Mouse (Mus musculus) forebrain, postnatal 0 days (tissue): ENCODE results near the gene Colq. TPM values are rescaled to one million over a fixed set of nuclear protein-coding genes. Genes with fewer than 3 reads are reported as not detected.
A peak's percentile ranks its signal among the peaks of the same experiment; 100 is the strongest.
"Not testable (repeated sequence)": the region's sequence is repeated elsewhere in the genome, so short reads cannot be mapped to it uniquely, and the experiment has no call there.

ENCODE experiments used
- ATAC-seq: fragments of 200-750 bp; cut with Nextera tagmentation; 2 replicates; pipeline ENCODE4 v1.8.0; 2017; ENCODE audit warnings: mild to moderate bottlenecking, moderate library complexity
- DNase-seq: peaks from one replicate; pipeline ENCODE4 v3.0.0-alpha.2; 2015
- H3K27ac ChIP-seq: fragments of 300-500 bp; sonication (generic); 2 replicates; pipeline ENCODE4 v1.5.1; 2014; ENCODE audit warnings: low read depth, mild to moderate bottlenecking, antibody characterized with exemption, low read length, moderate library complexity, mixed read lengths
- H3K27me3 ChIP-seq: fragments of 300-500 bp; sonication (generic); 2 replicates; pipeline ENCODE4 v1.6.1; 2014; ENCODE audit warnings: mild to moderate bottlenecking, low read length, mixed read lengths; ENCODE audit not compliant: insufficient read depth
- H3K36me3 ChIP-seq: fragments of 300-500 bp; sonication (generic); 2 replicates; pipeline ENCODE4 v1.6.1; 2014; ENCODE audit warnings: mild to moderate bottlenecking, moderate library complexity; ENCODE audit not compliant: insufficient read depth
- H3K4me1 ChIP-seq: fragments of 300-500 bp; sonication (generic); 2 replicates; pipeline ENCODE4 v1.6.1; 2014; ENCODE audit warnings: antibody characterized with exemption; ENCODE audit not compliant: insufficient read depth
- H3K4me2 ChIP-seq: fragments of 300-500 bp; sonication (generic); 2 replicates; pipeline ENCODE4 v1.6.1; 2014; ENCODE audit warnings: low read depth, mild to moderate bottlenecking, moderate library complexity
- H3K4me3 ChIP-seq: fragments of 300-500 bp; sonication (generic); 2 replicates; pipeline ENCODE4 v1.5.1; 2014; ENCODE audit warnings: low read depth, low read length, mixed read lengths
- H3K9ac ChIP-seq: fragments of 300-500 bp; sonication (generic); 2 replicates; pipeline ENCODE4 v1.6.1; 2014; ENCODE audit warnings: mild to moderate bottlenecking
- H3K9me3 ChIP-seq: fragments of 300-500 bp; sonication (generic); 2 replicates; pipeline ENCODE4 v1.6.1; 2016; ENCODE audit warnings: low read length
- CTCF ChIP-seq: sonication (generic); IDR thresholded peaks from 2 replicates; pipeline ENCODE4 v1.5.1; 2016; ENCODE audit warnings: antibody characterized with exemption, control low read depth, low read depth
- WGBS: fragments of 180-500 bp; shearing (Covaris S2); extraction: QIAGEN DNeasy Blood & Tissue Kit; methylation state at CpG from one replicate; pipeline ENCODE4 v1.1.7; 2014; 5-methylcytosine and 5-hydroxymethylcytosine counted together
- polyA plus RNA-seq: library from polyadenylated mRNA; unstranded; fragments of >200 nt; fragmentation: Nextera tagmentation; extraction: Ambion mirVana; gene quantifications from 2 replicates; pipeline ENCODE4 v1.2.1, GENCODE M21; 2015
- total RNA-seq: library from RNA; depleted of rRNA; stranded (reverse); fragments of >200 nt; gene quantifications from 2 replicates; pipeline ENCODE4 v1.2.3, GENCODE M21; 2014

The Colq gene
- total and polyA plus RNA-seq, 2 experiments from 2014 or later, result 0.13 to 0.43 TPM

- no peak for TF ChIP-seq CTCF
- H3K36me3 ChIP-seq, result no peaks in the 10 kb centered on the region
- no peaks in the 10 kb centered on the region for H3K27me3 ChIP-seq
- 85% methylated on average over 5 of the region's 5 CpGs for WGBS
- no peaks in the 10 kb centered on the region for H3K4me1 ChIP-seq
- H3K4me3 ChIP-seq, result no peak overlapping the region
- no peak overlapping the region for H3K9ac ChIP-seq
- no peaks in the 10 kb centered on the region for H3K9me3 ChIP-seq
- DNase-seq, result no peak
- H3K27ac ChIP-seq, result no peak overlapping the region
- no peak overlapping the region for H3K4me2 ChIP-seq
- no peak for ATAC-seq
Observed at GRCm38 (mm10) chr14:31613671-31614070, 22.5 kb upstream of the Colq start.

- no peaks in the 10 kb centered on the region for H3K9me3 ChIP-seq
- H3K36me3 ChIP-seq, result no peaks in the 10 kb centered on the region
- no peak overlapping the region for H3K4me3 ChIP-seq
- ATAC-seq (no peak), DNase-seq (no peak)
- TF ChIP-seq CTCF, result peak; percentile 19; the same call in 1 of the 2 replicates
- WGBS, result 69% methylated on average over 4 of the region's 4 CpGs
- no peak overlapping the region for H3K4me2 ChIP-seq
- no peak overlapping the region for H3K9ac ChIP-seq
- no peak overlapping the region for H3K27ac ChIP-seq
- no peaks in the 10 kb centered on the region for H3K4me1 ChIP-seq
- H3K27me3 ChIP-seq, result no peaks in the 10 kb centered on the region
Observed at GRCm38 (mm10) chr14:31611986-31612385, 20.8 kb upstream of the Colq start.

- Histone ChIP-seq H3K4me3 (no peak overlapping the region), H3K27ac (no peak overlapping the region), H3K27me3 (no peaks in the 10 kb centered on the region), H3K4me2 (no peak overlapping the region), H3K9ac (no peak overlapping the region), H3K36me3 (no peaks in the 10 kb centered on the region), H3K4me1 (no peaks in the 10 kb centered on the region), H3K9me3 (no peaks in the 10 kb centered on the region)
- no peak for ATAC-seq
- WGBS, result 66% methylated on average over 6 of the region's 6 CpGs
- TF ChIP-seq CTCF, result no peak
- DNase-seq, result no peak
Observed at GRCm38 (mm10) chr14:31605514-31605913, 14.4 kb upstream of the Colq start.

GRCm38 (mm10) chr14:31604916-31605315 lies 13.8 kb upstream of the Colq start:
- Histone ChIP-seq H3K4me3 (no peak overlapping the region), H3K36me3 (no peaks in the 10 kb centered on the region), H3K27me3 (no peaks in the 10 kb centered on the region), H3K27ac (no peak overlapping the region), H3K4me1 (no peaks in the 10 kb centered on the region), H3K9ac (no peak overlapping the region), H3K4me2 (no peak overlapping the region), H3K9me3 (no peaks in the 10 kb centered on the region)
- peak; percentile 19; the same call in 1 of the 2 replicates for TF ChIP-seq CTCF
- WGBS, result 86% methylated on average over 5 of the region's 5 CpGs
- no peak for DNase-seq
- no peak for ATAC-seq

- H3K27me3 ChIP-seq, ATAC-seq, DNase-seq, H3K4me2 ChIP-seq, H3K9ac ChIP-seq, H3K4me1 ChIP-seq, H3K27ac ChIP-seq, H3K4me3 ChIP-seq, H3K36me3 ChIP-seq, H3K9me3 ChIP-seq: not testable (repeated sequence)
- WGBS, result 90% methylated on average over 6 of the region's 6 CpGs
Observed at GRCm38 (mm10) chr14:31602616-31602979, 11.5 kb upstream of the Colq start.

GRCm38 (mm10) chr14:31601908-31602615 lies 10.9 kb upstream of the Colq start:
- Histone ChIP-seq H3K4me3 (no peak overlapping the region), H3K27ac (no peak overlapping the region), H3K9ac (no peak overlapping the region), H3K9me3 (no peaks in the 10 kb centered on the region), H3K36me3 (no peaks in the 10 kb centered on the region), H3K27me3 (no peaks in the 10 kb centered on the region), H3K4me2 (no peak overlapping the region), H3K4me1 (no peaks in the 10 kb centered on the region)
- TF ChIP-seq CTCF, result no peak
- 93% methylated on average over 14 of the region's 14 CpGs for WGBS
- ATAC-seq, result no peak
- no peak for DNase-seq

- Histone ChIP-seq H3K27ac (no peak overlapping the region), H3K9me3 (no peaks in the 10 kb centered on the region), H3K4me2 (no peak overlapping the region), H3K9ac (no peak overlapping the region), H3K4me3 (no peak overlapping the region), H3K27me3 (no peaks in the 10 kb centered on the region), H3K36me3 (no peaks in the 10 kb centered on the region), H3K4me1 (no peaks in the 10 kb centered on the region)
- WGBS, result 96% methylated on average over 4 of the region's 4 CpGs
- no peak for TF ChIP-seq CTCF
- ATAC-seq (no peak), DNase-seq (no peak)
Observed at GRCm38 (mm10) chr14:31597446-31597845, 6.3 kb upstream of the Colq start.

- no peak overlapping the region for H3K4me2 ChIP-seq
- H3K4me1 ChIP-seq, result no peaks in the 10 kb centered on the region
- no peak overlapping the region for H3K9ac ChIP-seq
- no peak overlapping the region for H3K4me3 ChIP-seq
- 85% methylated on average over 7 of the region's 7 CpGs for WGBS
- no peak overlapping the region for H3K27ac ChIP-seq
- no peaks in the 10 kb centered on the region for H3K27me3 ChIP-seq
- no peak for TF ChIP-seq CTCF
- DNase-seq (no peak), ATAC-seq (no peak)
- H3K36me3 ChIP-seq, result no peaks in the 10 kb centered on the region
- H3K9me3 ChIP-seq, result no peaks in the 10 kb centered on the region
Observed at GRCm38 (mm10) chr14:31596408-31596807, 5.3 kb upstream of the Colq start.
